Mouse (Mus musculus): Measurements from ENCODE around the gene Neurl4. TPM values are rescaled to one million over a fixed set of nuclear protein-coding genes. Genes with fewer than 3 reads are reported as not detected.
"Not testable (repeated sequence)": the region's sequence is repeated elsewhere in the genome, so short reads cannot be mapped to it uniquely, and the experiment has no call there.

Gene Neurl4
- total RNA-seq, 2 experiments from 2014 or later = 122 to 125 TPM

GRCm38 (mm10) chr11:69919053-69919452 is 18.2 kb downstream of the Neurl4 start:
- peak overlapping the region; percentile 59 for H3K4me3 ChIP-seq
- no peak for DNase-seq (ENCODE audit: low spot score in 2 of 2)
- peak overlapping the region; percentile 95; the same call in 1 of the 2 replicates for H3K27ac ChIP-seq
- no peak for TF ChIP-seq CTCF (conservative IDR thresholded peaks at IDR 0.05)

GRCm38 (mm10) chr11:69919661-69920265 is 18.9 kb downstream of the Neurl4 start:
- Histone ChIP-seq H3K4me3 (peak overlapping the region; percentile 59), H3K27ac (peak overlapping the region; percentile 95)
- no peak for TF ChIP-seq CTCF (conservative IDR thresholded peaks at IDR 0.05)
- peak; percentile 41 to 57 for DNase-seq (ENCODE audit: low spot score in 2 of 2)

DNA sequence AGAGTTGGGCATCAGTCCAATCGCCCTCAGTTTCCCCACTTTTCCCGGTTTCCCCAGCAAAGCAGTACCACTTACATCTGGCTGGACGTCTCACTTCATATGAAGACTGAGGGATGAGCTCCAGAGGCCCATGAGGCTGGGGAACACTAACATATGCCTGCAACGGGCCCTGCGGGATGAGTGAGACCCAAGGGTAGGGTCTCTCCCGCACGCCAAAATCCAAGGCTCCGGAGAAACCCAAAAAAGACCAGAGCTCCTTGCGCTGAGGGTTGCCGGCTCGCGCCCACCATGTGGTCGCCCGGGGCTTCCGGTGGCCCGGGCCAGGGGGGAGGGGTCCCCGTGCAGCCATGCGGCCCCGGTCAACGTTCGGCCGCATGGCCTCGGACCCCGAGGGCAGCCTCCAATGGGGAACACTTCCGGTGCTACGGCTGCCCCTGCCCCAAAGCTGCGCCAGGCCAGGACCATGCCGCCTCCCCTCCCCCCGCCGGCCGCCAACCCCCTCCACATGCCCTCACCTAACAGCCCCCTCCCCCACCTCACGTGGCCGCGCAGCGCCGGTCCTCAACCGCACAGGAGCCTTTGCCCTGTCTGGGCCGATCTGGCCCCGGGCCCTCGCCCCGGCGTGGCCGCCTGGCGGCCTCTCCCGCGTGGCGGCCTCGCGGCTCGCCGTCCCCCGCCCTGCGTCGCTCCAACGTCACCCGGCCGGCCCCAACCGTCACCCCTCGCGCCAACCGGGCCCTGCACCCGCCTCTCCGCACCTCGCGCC is 19.6 kb downstream of the Neurl4 start:
- TF ChIP-seq CTCF (conservative IDR thresholded peaks at IDR 0.05) = no peak
- peak overlapping the region; percentile 59 for H3K4me3 ChIP-seq
- no peak for DNase-seq (ENCODE audit: low spot score in 2 of 2)
- peak overlapping the region; percentile 95 for H3K27ac ChIP-seq

DNA sequence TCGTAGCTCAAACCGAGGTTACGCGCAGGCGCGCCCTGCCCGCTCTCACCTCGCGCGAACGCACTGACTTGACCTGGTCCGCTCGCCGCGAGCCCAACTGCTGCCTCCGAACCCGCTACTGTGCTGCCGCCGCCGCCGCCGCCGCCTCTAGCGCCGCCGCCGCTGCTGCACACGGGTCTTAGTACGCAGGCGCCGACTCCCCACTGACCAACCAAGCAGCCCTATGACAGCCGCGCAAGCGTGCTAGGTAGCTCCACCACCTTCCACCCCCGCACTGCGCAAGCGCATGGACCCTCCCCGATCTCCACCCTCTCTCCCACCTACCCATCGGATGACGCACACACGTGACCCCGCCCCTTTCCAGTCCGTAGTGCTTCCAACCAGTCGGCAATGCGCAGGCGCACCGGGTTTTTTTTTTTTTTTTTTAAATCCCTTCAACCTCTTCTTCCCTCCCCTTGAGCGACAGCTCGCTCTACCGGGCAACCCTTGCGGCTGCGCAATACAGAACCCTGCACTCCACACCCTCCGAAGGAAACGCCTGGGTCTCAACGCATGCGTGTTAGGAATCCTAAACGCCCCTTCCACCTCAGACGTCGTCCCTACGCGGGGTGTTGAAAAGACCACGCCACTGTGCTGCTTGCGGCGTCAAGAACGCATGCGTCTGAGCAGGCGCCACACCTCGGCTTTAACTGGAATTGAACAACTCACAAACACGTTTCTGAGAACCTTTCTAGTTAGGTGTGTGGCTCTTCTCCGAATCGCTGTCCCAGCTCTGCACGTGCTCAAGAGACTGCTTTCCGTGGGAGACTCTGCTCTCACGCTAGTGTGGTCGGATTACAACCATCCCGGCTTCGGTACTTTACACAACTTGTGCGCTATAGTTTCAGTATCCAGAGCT is 20.5 kb downstream of the Neurl4 start, which contains the start of gene Eif5a:
Gene Eif5a (minus strand): TSS at position 845 of the 898 bp plus-strand sequence.
- Histone ChIP-seq H3K4me3 (peak within 1 kb of the TSS; percentile 81), H3K27ac (peak within 1 kb of the TSS; percentile 96)
- TF ChIP-seq CTCF (conservative IDR thresholded peaks at IDR 0.05) = peak; percentile 81
- peak; percentile 100 for DNase-seq (ENCODE audit: low spot score in 2 of 2)

GRCm38 (mm10) chr11:69922012-69922756 is 21.3 kb downstream of the Neurl4 start:
- H3K27ac ChIP-seq = peak overlapping the region; percentile 96
- DNase-seq (ENCODE audit: low spot score in 2 of 2) = no peak
- TF ChIP-seq CTCF (conservative IDR thresholded peaks at IDR 0.05) = peak; percentile 21; the same call in 1 of the 2 replicates
- peak overlapping the region; percentile 81 for H3K4me3 ChIP-seq

- no peak overlapping the region for H3K4me3 ChIP-seq
- DNase-seq (ENCODE audit: low spot score in 2 of 2) = no peak
- no peak overlapping the region for H3K27ac ChIP-seq
- TF ChIP-seq CTCF (conservative IDR thresholded peaks at IDR 0.05) = no peak
These were observed 21.9 kb downstream of the Neurl4 start for GRCm38 (mm10) chr11:69922796-69923195.

DNA sequence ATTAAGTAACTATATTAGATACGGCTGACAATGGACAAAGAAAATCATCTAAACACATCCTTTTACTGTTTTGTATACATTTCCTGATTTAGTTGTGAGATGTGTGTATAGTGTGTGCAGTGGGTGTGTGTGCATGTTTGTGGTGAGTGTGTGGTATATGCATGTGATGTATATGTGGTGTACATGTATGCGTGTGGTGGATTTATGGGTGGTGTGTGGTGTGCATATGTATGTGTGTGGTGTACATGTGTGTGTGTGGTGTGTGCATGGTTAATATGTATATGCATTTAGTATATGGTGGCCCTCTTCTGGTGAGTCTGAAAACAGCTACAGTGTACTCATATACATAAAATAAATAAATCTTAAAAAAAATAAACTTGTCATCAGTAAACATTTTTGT is 26.6 kb downstream of the Neurl4 start:
- no peak for DNase-seq (ENCODE audit: low spot score in 2 of 2)
- Histone ChIP-seq H3K4me3 (no peak overlapping the region), H3K27ac (no peak overlapping the region)
- TF ChIP-seq CTCF (conservative IDR thresholded peaks at IDR 0.05) = 0 out of 2 replicates have a peak, but pooled peaks have one; percentile 5

GRCm38 (mm10) chr11:69929712-69930111 is 28.8 kb downstream of the Neurl4 start:
- H3K4me3 ChIP-seq = no peak overlapping the region
- no peak overlapping the region for H3K27ac ChIP-seq
- no peak for TF ChIP-seq CTCF (conservative IDR thresholded peaks at IDR 0.05)
- no peak for DNase-seq (ENCODE audit: low spot score in 2 of 2)

- H3K27ac ChIP-seq; H3K4me3 ChIP-seq; DNase-seq (ENCODE audit: low spot score in 2 of 2): not testable (repeated sequence)
These were observed 29.3 kb downstream of the Neurl4 start for GRCm38 (mm10) chr11:69930176-69930575.

GRCm38 (mm10) chr11:69930967-69931537 is 30.2 kb downstream of the Neurl4 start:
- no peak for DNase-seq (ENCODE audit: low spot score in 2 of 2)
- no peak for TF ChIP-seq CTCF (conservative IDR thresholded peaks at IDR 0.05)
- no peak overlapping the region for H3K4me3 ChIP-seq
- no peak overlapping the region for H3K27ac ChIP-seq

DNA sequence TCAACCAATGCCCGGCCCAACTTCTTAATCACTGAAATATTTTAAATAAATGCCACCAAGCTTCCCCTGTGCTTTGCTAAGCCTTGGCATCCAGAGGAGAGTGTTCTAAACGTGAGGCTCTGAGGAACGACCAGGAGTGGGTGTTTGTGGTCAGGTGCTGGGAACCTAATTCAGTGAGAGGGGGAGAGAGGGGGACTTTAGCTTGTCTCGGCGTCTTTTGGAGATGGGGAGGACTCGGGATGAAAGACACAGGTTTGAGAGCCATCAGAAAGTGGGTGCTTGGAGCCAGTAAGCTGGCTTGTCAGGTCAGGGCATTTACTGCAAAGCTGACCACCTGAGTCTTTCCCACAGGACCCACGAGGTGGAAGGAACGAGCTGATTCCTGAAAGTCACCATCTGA is 30.9 kb downstream of the Neurl4 start:
- TF ChIP-seq CTCF (conservative IDR thresholded peaks at IDR 0.05) = no peak

GRCm38 (mm10) chr11:69932254-69932653 is 31.4 kb downstream of the Neurl4 start:
- no peak for DNase-seq (ENCODE audit: low spot score in 2 of 2)
- peak; percentile 66 for TF ChIP-seq CTCF (conservative IDR thresholded peaks at IDR 0.05)
- H3K27ac ChIP-seq = no peak overlapping the region
- H3K4me3 ChIP-seq = no peak overlapping the region

More for the DNA sequence above, 30.9 kb downstream of the Neurl4 start:
- H3K4me3 ChIP-seq = no peak overlapping the region
- H3K27ac ChIP-seq = no peak overlapping the region
- no peak for DNase-seq (ENCODE audit: low spot score in 2 of 2)

Measured in layer of hippocampus, adult 2 months (tissue).